Mouse (Mus musculus) thymus, adult 2 months (tissue): ENCODE results near the gene Ifnar1.

Source experiments
- CTCF ChIP-seq: fragments of 200-500 bp; IDR thresholded peaks from 2 replicates; pipeline ENCODE4 v1.5.1; 2012; ENCODE audit warnings: mild to moderate bottlenecking, control low read depth, low read length, moderate library complexity, borderline replicate concordance; ENCODE audit not compliant: control insufficient read depth, poor library complexity, insufficient read depth; ENCODE audit errors: extremely low read depth
- POLR2A ChIP-seq: fragments of 200-500 bp; IDR thresholded peaks from 2 replicates; pipeline ENCODE4 v1.6.1; 2012; ENCODE audit warnings: mild to moderate bottlenecking, low read length, control low read depth, moderate library complexity; ENCODE audit not compliant: control insufficient read depth, poor library complexity, insufficient read depth; ENCODE audit errors: extremely low read depth

DNA sequence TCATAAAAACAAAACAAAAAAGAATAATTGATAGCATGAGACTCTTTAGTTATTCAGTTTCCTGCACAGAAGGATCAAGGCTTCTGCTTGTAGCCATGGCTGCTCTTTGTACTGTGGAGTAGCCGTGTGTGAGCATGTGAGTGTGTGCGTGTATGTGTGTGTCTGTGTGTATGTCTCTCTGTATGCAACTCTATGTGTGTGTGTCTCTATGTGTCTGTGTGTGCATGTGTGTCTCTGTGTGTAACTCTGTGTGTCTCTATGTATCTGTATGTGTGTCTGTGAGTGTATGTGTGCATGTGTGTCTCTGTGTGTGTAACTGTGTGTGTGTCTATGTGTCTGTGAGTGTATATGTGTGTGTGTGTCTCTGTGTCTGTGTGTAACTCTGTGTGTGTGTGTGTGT, 64.0 kb downstream of the Ifnar1 start:
- TF ChIP-seq CTCF: no peak
- no peak for TF ChIP-seq POLR2A
